Comparison of ENCODE assay signal across 28 mouse cellular contexts in the genomic region with DNA sequence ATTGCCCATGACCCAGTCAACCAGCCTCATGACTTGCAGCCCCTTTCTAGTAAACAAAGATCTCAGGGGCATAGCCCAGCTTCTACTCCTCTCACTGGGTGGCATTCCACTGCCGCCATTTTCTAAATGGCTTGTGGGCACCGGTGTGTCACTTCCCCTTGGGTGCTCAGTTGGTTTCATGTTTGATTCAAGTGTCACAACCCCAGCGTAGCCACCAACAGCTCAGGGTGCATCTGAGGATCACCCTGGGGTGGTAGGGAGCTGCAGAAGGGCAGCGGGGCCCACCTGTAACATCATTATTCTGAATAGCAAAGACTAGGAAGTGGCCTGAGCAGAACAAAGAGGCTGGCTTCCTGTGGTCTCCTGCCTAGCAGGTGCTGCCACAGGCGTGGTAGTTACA. TPM values are rescaled to one million over a fixed set of nuclear protein-coding genes. Genes with fewer than 3 reads are reported as not detected.
DNase-seq lines count a peak whose midpoint lies in the region; TF ChIP-seq lines count a peak whose summit lies in the region.
"Had no signal": no experiment of that assay in that cellular context is flagged by ENCODE, and none has a peak within 500 bp of the region (broad histone marks: within the 10 kb centered on the region; RNA-seq: fewer than 3 reads in every experiment).

No protein-coding gene starts in this region.

- H3K27ac ChIP-seq in heart, embryonic 10.5 days, result no peak overlapping the region
- 0 out of 2 replicates have a peak overlapping the region, but pooled peaks have one; percentile 6 for H3K27ac ChIP-seq in bone marrow, adult 2 months (ENCODE audit: control insufficient read depth, insufficient read depth, low read depth, low read length, poor library complexity)
- H3K27ac ChIP-seq in cerebellum, adult 2 months (ENCODE audit: insufficient read depth, low read length), result no peak overlapping the region
- H3K27ac ChIP-seq: forebrain, embryonic 12.5 days; hindbrain, embryonic 12.5 days; hindbrain, postnatal 0 days; limb, embryonic 10.5 days; limb, embryonic 15.5 days; liver, embryonic 13.5 days had no signal

- 82% methylated on average over 5 of the region's 5 CpGs for WGBS in heart, embryonic 10.5 days
- 49% methylated on average over 5 of the region's 5 CpGs for WGBS in bone marrow, adult 2 months
- 86% methylated on average over 5 of the region's 5 CpGs for WGBS in cerebellum, adult 2 months

- H3K36me3 ChIP-seq in heart, embryonic 10.5 days, result no peaks in the 10 kb centered on the region
- H3K36me3 ChIP-seq: forebrain, embryonic 12.5 days; hindbrain, embryonic 12.5 days; limb, embryonic 10.5 days; limb, embryonic 15.5 days had no signal

- DNase-seq in heart, embryonic 10.5 days (ENCODE audit: low spot score), result peak; percentile 62
- DNase-seq in heart, adult 8-10 months (ENCODE audit: low spot score), result no peak
- DNase-seq in CD4-positive helper T cell, adult 2 months (ENCODE audit: low read depth, low spot score), result peak; percentile 38
- peak; percentile 55 for DNase-seq in naive thymus-derived CD4-positive, alpha-beta T cell, adult 2 months (ENCODE audit: low read depth)
- no peak for DNase-seq in right cerebral cortex, postnatal 10 days (ENCODE audit: low spot score in 2 of 2)
- no peak for DNase-seq in urinary bladder, adult 18-20 months (ENCODE audit: low spot score in 2 of 2)
- no peak for DNase-seq in cerebellum, adult 2 months
- DNase-seq: adrenal gland, postnatal 10 days; cerebellum, adult 11 months; cerebellum, adult 9-11 months; forebrain, postnatal 0 days; gastrocnemius, postnatal 10 days; heart, postnatal 36 days; kidney, adult 8-10 months; kidney, postnatal 14 days; layer of hippocampus, adult 9-11 months; liver, embryonic 13.5 days; lung, adult 18-20 months; midbrain, embryonic 14.5 days; right cerebral cortex, postnatal 14 days had no signal

- H3K9me3 ChIP-seq in heart, embryonic 10.5 days, result no peaks in the 10 kb centered on the region
- H3K9me3 ChIP-seq: forebrain, embryonic 12.5 days; hindbrain, embryonic 12.5 days; limb, embryonic 10.5 days; limb, embryonic 15.5 days; liver, embryonic 13.5 days; megakaryocyte, embryonic 14.5 days had no signal

- H3K4me1 ChIP-seq in heart, embryonic 10.5 days, result no peaks in the 10 kb centered on the region
- no peaks in the 10 kb centered on the region for H3K4me1 ChIP-seq in bone marrow, adult 2 months (ENCODE audit: control insufficient read depth, insufficient read depth, low read length)
- no peaks in the 10 kb centered on the region for H3K4me1 ChIP-seq in cerebellum, adult 2 months (ENCODE audit: control insufficient read depth, insufficient read depth, low read length)
- H3K4me1 ChIP-seq: forebrain, embryonic 12.5 days; hindbrain, embryonic 12.5 days; limb, embryonic 10.5 days; limb, embryonic 15.5 days; liver, embryonic 13.5 days; megakaryocyte, embryonic 14.5 days had no signal

- H3K27me3 ChIP-seq in heart, embryonic 10.5 days (ENCODE audit: insufficient read depth, poor library complexity, severe bottlenecking), result peaks cover 3% of the 10 kb centered on the region; the same call in 1 of the 2 replicates
- no peaks in the 10 kb centered on the region for H3K27me3 ChIP-seq in cerebellum, adult 2 months (ENCODE audit: control insufficient read depth, insufficient read depth, low read length)
- H3K27me3 ChIP-seq: forebrain, embryonic 12.5 days; hindbrain, embryonic 12.5 days; limb, embryonic 15.5 days; liver, embryonic 13.5 days; megakaryocyte, embryonic 14.5 days had no signal

- no peak for TF ChIP-seq CTCF in bone marrow, adult 2 months (IDR thresholded peaks at IDR 0.05; ENCODE audit: control insufficient read depth, insufficient read depth, low read length)
- TF ChIP-seq CTCF in cerebellum, adult 2 months (IDR thresholded peaks at IDR 0.05; ENCODE audit: borderline replicate concordance, insufficient read depth, low read depth, low read length), result no peak

- no peak for TF ChIP-seq POLR2A in bone marrow, adult 2 months (IDR thresholded peaks at IDR 0.05; ENCODE audit: borderline replicate concordance, control insufficient read depth, low read depth, low read length)
- TF ChIP-seq POLR2A in cerebellum, adult 2 months (IDR thresholded peaks at IDR 0.05; ENCODE audit: borderline replicate concordance, insufficient read depth, low read length), result no peak

- no peak overlapping the region for H3K4me3 ChIP-seq in heart, embryonic 10.5 days
- no peak overlapping the region for H3K4me3 ChIP-seq in bone marrow, adult 2 months (replicated peaks; ENCODE audit: control insufficient read depth, low read depth, low read length)
- no peak overlapping the region for H3K4me3 ChIP-seq in cerebellum, adult 2 months (replicated peaks; ENCODE audit: insufficient read depth, low read depth, low read length)
- H3K4me3 ChIP-seq: erythroblast, embryonic 14.5 days; forebrain, embryonic 12.5 days; hindbrain, embryonic 12.5 days; limb, embryonic 10.5 days; limb, embryonic 15.5 days; liver, embryonic 13.5 days; megakaryocyte, embryonic 14.5 days had no signal

RNA-seq across cellular contexts. Expression of gene Fignl1, which starts 57.7 kb away (rescaled TPM):
- polyA plus RNA-seq in heart, embryonic 10.5 days (2016; fragmentation: Nextera tagmentation; extraction: Ambion mirVana), result 94.9 and 96.4 TPM in 2 replicates
- under 1 TPM; 0.28 to 0.46 (median 0.37) TPM for total RNA-seq in heart, adult 8-10 months (2022)
- polyA plus RNA-seq in bone marrow, adult 2 months (2011; ENCODE audit: insufficient read depth, insufficient read length, low replicate concordance, missing spikeins), result 24.9 and 39.4 TPM in 2 replicates
- polyA plus RNA-seq in cerebellum, adult 2 months (2012; rRNA removed), result 0.65 TPM in 2 replicates

Comparison
In these comparisons a context has a peak if more than half of its experiments do, and no peak if none do; other contexts are left out.
1. DNase-seq: peak in heart, embryonic 10.5 days (single experiment), CD4-positive helper T cell, adult 2 months (single experiment) and naive thymus-derived CD4-positive, alpha-beta T cell, adult 2 months (single experiment); none in heart, adult 8-10 months (single experiment), right cerebral cortex, postnatal 10 days (0 of 2), urinary bladder, adult 18-20 months (0 of 2) and cerebellum, adult 2 months (0 of 2).
2. RNA of gene Fignl1, which starts 57.7 kb away (polyA plus RNA-seq): 94.9 to 96.4 TPM in heart, embryonic 10.5 days and 24.9 to 39.4 TPM in bone marrow, adult 2 months; 0.65 TPM in cerebellum, adult 2 months; every median in the first group is over 10 times any median in the second.